Mouse (Mus musculus) thymus, postnatal 25 days (tissue): ENCODE results near the gene Eif3d.
"Not testable (repeated sequence)": the region's sequence is repeated elsewhere in the genome, so short reads cannot be mapped to it uniquely, and the experiment has no call there.

Experiments
- DNase-seq: peaks from one replicate; pipeline ENCODE4 v3.0.0; 2022

The Eif3d gene

GRCm38 (mm10) chr15:77970470-77971292 is at the start of gene Eif3d:
Eif3d (minus strand) TSS chr15:77970813.
- DNase-seq = peak; percentile 97

GRCm38 (mm10) chr15:78014046-78014445 is 43.4 kb upstream of the Eif3d start:
- DNase-seq = no peak

GRCm38 (mm10) chr15:78008206-78008605 is 37.6 kb upstream of the Eif3d start:
- DNase-seq = not testable (repeated sequence)

- DNase-seq = no peak
These were observed 33.3 kb upstream of the Eif3d start for GRCm38 (mm10) chr15:78003929-78004328.

- DNase-seq = no peak
These were observed 30.8 kb upstream of the Eif3d start for GRCm38 (mm10) chr15:78001400-78001799.

- no peak for DNase-seq
These were observed 17.9 kb upstream of the Eif3d start for GRCm38 (mm10) chr15:77988541-77988940.

GRCm38 (mm10) chr15:77983391-77983790 is 12.8 kb upstream of the Eif3d start:
- DNase-seq = no peak

GRCm38 (mm10) chr15:77982195-77982939 is 11.8 kb upstream of the Eif3d start:
- peak; percentile 48 for DNase-seq

GRCm38 (mm10) chr15:77981181-77981680 is 10.6 kb upstream of the Eif3d start:
- no peak for DNase-seq

GRCm38 (mm10) chr15:77979427-77979865 is 8.8 kb upstream of the Eif3d start:
- no peak for DNase-seq

- DNase-seq = no peak
These were observed 7.0 kb upstream of the Eif3d start for GRCm38 (mm10) chr15:77977663-77978062.

- DNase-seq = no peak
These were observed 3.7 kb upstream of the Eif3d start for GRCm38 (mm10) chr15:77974165-77974841.

GRCm38 (mm10) chr15:77969940-77970469 is 608 bp downstream of the Eif3d start:
- DNase-seq = no peak

GRCm38 (mm10) chr15:77965117-77965528 is 5.5 kb downstream of the Eif3d start:
- DNase-seq = no peak

GRCm38 (mm10) chr15:77962447-77962846 is 8.2 kb downstream of the Eif3d start:
- DNase-seq = no peak

- no peak for DNase-seq
These were observed 9.9 kb downstream of the Eif3d start for GRCm38 (mm10) chr15:77960693-77961092.

- DNase-seq = no peak
These were observed 12.5 kb downstream of the Eif3d start for GRCm38 (mm10) chr15:77958071-77958470.

- DNase-seq = no peak
These were observed 13.0 kb downstream of the Eif3d start for GRCm38 (mm10) chr15:77957625-77958024.

- DNase-seq = peak; percentile 88
These were observed 14.2 kb downstream of the Eif3d start, which contains the start of gene Foxred2 for GRCm38 (mm10) chr15:77956404-77956901. Foxred2 (minus strand) TSS chr15:77956722.

- DNase-seq = peak; percentile 18
These were observed 14.9 kb downstream of the Eif3d start for GRCm38 (mm10) chr15:77955440-77956403.

- no peak for DNase-seq
These were observed 16.3 kb downstream of the Eif3d start for GRCm38 (mm10) chr15:77954362-77954761.
